Mouse (Mus musculus): Measurements from ENCODE around the gene Syt8. TPM values are rescaled to one million over a fixed set of nuclear protein-coding genes. Genes with fewer than 3 reads are reported as not detected.

Syt8 gene
- polyA plus RNA-seq, 1 experiment, result 2.4 TPM

GRCm38 (mm10) chr7:142470808-142471413, 36.3 kb downstream of the Syt8 start:
- Histone ChIP-seq H3K27ac (ENCODE audit: insufficient read depth, low read length) (peak overlapping the region; percentile 97), H3K4me1 (ENCODE audit: control insufficient read depth, insufficient read depth, low read length) (peaks cover 19% of the 10 kb centered on the region), H3K4me3 (ENCODE audit: insufficient read depth, low read length) (no peak overlapping the region)
- TF ChIP-seq POLR2A (IDR thresholded peaks at IDR 0.05; ENCODE audit: low read depth, low read length) (peak; percentile 31; the same call in 1 of the 2 replicates), CTCF (IDR thresholded peaks at IDR 0.05; ENCODE audit: borderline replicate concordance, insufficient read depth, low read length) (no peak)

DNA sequence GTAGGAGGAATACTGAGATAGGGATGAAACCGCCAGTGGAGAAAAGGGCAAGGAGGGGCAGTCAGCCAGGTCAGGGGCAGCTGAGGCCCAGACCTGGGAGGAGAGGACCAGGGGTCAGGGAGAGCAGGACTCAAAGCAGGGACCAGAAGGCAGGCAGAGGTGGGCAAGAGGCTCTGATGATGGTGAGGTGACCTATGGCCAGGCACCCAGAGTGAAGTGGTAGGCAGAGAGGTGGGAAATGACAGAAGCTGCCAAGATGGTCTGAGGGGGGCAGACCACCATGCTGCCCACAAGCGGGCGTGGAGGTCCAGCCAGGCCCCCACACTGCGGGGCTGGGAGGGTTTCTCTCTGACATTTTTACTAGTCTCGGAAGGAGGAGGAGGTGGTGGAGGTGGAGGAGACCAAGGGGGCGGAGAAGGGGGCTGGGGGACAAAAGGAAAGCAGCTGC, 36.8 kb downstream of the Syt8 start:
- TF ChIP-seq POLR2A (IDR thresholded peaks at IDR 0.05; ENCODE audit: low read depth, low read length), result peak; percentile 45; the same call in 1 of the 2 replicates
- no peak for TF ChIP-seq CTCF (IDR thresholded peaks at IDR 0.05; ENCODE audit: borderline replicate concordance, insufficient read depth, low read length)
- Histone ChIP-seq H3K4me1 (ENCODE audit: control insufficient read depth, insufficient read depth, low read length) (peaks cover 19% of the 10 kb centered on the region), H3K27ac (ENCODE audit: insufficient read depth, low read length) (peak overlapping the region; percentile 97), H3K4me3 (ENCODE audit: insufficient read depth, low read length) (no peak overlapping the region)

DNA sequence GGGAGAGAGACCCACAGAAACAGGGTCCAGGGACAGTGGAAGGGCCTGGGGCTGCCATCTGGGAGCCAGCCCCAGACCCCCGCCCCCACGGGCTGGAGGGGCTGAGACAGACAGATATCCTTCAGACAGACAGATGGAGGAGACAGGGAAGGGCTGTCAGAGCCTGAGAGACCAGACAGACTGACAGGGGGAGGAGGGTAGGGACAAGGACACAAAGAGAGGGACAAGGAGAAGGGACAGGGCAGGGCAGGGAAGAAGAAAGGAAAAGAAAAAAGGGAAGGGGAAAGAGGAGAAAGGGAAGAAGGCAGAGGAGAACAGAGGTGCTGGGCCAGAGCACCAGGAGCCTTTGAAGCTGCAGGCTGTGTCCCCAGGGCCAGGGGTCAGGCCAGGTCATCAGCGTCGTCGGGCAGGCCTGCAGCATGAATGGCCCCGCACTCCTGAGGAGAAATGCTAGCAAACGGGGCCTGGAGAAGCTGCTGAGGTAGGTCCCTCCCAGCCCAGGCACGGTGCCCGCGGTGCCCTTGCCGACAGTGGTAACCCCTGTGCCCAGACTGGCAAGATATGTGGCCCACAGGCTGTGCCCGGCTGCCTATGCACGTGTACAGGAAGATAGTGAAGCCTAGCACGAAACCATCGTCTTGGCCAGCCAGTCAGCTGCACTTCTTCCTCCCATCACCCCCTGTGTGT, 37.4 kb downstream of the Syt8 start:
- Histone ChIP-seq H3K27ac (ENCODE audit: insufficient read depth, low read length) (peak overlapping the region; percentile 97), H3K4me1 (ENCODE audit: control insufficient read depth, insufficient read depth, low read length) (peaks cover 19% of the 10 kb centered on the region), H3K4me3 (ENCODE audit: insufficient read depth, low read length) (peak overlapping the region; percentile 25)
- peak; percentile 8 for TF ChIP-seq POLR2A (IDR thresholded peaks at IDR 0.05; ENCODE audit: low read depth, low read length)
- no peak for TF ChIP-seq CTCF (IDR thresholded peaks at IDR 0.05; ENCODE audit: borderline replicate concordance, insufficient read depth, low read length)

GRCm38 (mm10) chr7:142472936-142473335, 38.3 kb downstream of the Syt8 start:
- peak overlapping the region; percentile 25 for H3K4me3 ChIP-seq (ENCODE audit: insufficient read depth, low read length)
- TF ChIP-seq CTCF (IDR thresholded peaks at IDR 0.05; ENCODE audit: borderline replicate concordance, insufficient read depth, low read length) (no peak), POLR2A (IDR thresholded peaks at IDR 0.05; ENCODE audit: low read depth, low read length) (no peak)
- peak overlapping the region; percentile 97 for H3K27ac ChIP-seq (ENCODE audit: insufficient read depth, low read length)
- H3K4me1 ChIP-seq (ENCODE audit: control insufficient read depth, insufficient read depth, low read length), result peaks cover 19% of the 10 kb centered on the region

DNA sequence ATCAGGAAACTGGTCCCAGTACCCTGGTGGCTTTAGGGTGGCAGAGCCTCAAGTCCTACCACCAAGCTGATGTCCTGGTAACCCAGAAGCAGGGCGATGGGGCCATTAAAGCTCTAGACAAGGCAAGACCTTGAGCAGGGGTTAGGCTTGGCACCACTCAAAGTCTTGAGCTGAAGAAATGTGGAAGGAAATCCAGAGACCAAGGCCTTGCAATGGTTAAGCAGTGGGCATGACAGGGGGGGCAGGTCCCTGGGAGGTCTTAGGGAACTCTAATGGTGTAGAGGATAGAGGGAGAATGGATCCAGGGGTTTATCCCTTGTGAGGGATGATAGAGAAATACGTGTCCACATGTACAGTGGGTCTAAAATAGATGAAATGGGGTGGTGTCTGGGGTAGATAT, 38.8 kb downstream of the Syt8 start:
- H3K4me3 ChIP-seq (ENCODE audit: insufficient read depth, low read length), result no peak overlapping the region
- TF ChIP-seq CTCF (IDR thresholded peaks at IDR 0.05; ENCODE audit: borderline replicate concordance, insufficient read depth, low read length) (no peak), POLR2A (IDR thresholded peaks at IDR 0.05; ENCODE audit: low read depth, low read length) (no peak)
- peak overlapping the region; percentile 97 for H3K27ac ChIP-seq (ENCODE audit: insufficient read depth, low read length)
- H3K4me1 ChIP-seq (ENCODE audit: control insufficient read depth, insufficient read depth, low read length), result peaks cover 19% of the 10 kb centered on the region

GRCm38 (mm10) chr7:142474799-142475198, 40.1 kb downstream of the Syt8 start:
- Histone ChIP-seq H3K27ac (ENCODE audit: insufficient read depth, low read length) (peak overlapping the region; percentile 55), H3K4me1 (ENCODE audit: control insufficient read depth, insufficient read depth, low read length) (peaks cover 19% of the 10 kb centered on the region), H3K4me3 (ENCODE audit: insufficient read depth, low read length) (no peak overlapping the region)
- no peak for TF ChIP-seq POLR2A (IDR thresholded peaks at IDR 0.05; ENCODE audit: low read depth, low read length)
- no peak for TF ChIP-seq CTCF (IDR thresholded peaks at IDR 0.05; ENCODE audit: borderline replicate concordance, insufficient read depth, low read length)

GRCm38 (mm10) chr7:142475641-142476040, 41.0 kb downstream of the Syt8 start:
- peaks cover 17% of the 10 kb centered on the region for H3K4me1 ChIP-seq (ENCODE audit: control insufficient read depth, insufficient read depth, low read length)
- peak overlapping the region; percentile 55 for H3K27ac ChIP-seq (ENCODE audit: insufficient read depth, low read length)
- peak overlapping the region; percentile 8 for H3K4me3 ChIP-seq (ENCODE audit: insufficient read depth, low read length)
- TF ChIP-seq POLR2A (IDR thresholded peaks at IDR 0.05; ENCODE audit: low read depth, low read length) (no peak), CTCF (IDR thresholded peaks at IDR 0.05; ENCODE audit: borderline replicate concordance, insufficient read depth, low read length) (no peak)

- TF ChIP-seq POLR2A (IDR thresholded peaks at IDR 0.05; ENCODE audit: low read depth, low read length) (no peak), CTCF (IDR thresholded peaks at IDR 0.05; ENCODE audit: borderline replicate concordance, insufficient read depth, low read length) (no peak)
- H3K27ac ChIP-seq (ENCODE audit: insufficient read depth, low read length), result peak overlapping the region; percentile 55
- peak overlapping the region; percentile 8; the same call in 1 of the 2 replicates for H3K4me3 ChIP-seq (ENCODE audit: insufficient read depth, low read length)
- H3K4me1 ChIP-seq (ENCODE audit: control insufficient read depth, insufficient read depth, low read length), result peaks cover 22% of the 10 kb centered on the region
Measured at GRCm38 (mm10) chr7:142476271-142476670, 41.6 kb downstream of the Syt8 start.

DNA sequence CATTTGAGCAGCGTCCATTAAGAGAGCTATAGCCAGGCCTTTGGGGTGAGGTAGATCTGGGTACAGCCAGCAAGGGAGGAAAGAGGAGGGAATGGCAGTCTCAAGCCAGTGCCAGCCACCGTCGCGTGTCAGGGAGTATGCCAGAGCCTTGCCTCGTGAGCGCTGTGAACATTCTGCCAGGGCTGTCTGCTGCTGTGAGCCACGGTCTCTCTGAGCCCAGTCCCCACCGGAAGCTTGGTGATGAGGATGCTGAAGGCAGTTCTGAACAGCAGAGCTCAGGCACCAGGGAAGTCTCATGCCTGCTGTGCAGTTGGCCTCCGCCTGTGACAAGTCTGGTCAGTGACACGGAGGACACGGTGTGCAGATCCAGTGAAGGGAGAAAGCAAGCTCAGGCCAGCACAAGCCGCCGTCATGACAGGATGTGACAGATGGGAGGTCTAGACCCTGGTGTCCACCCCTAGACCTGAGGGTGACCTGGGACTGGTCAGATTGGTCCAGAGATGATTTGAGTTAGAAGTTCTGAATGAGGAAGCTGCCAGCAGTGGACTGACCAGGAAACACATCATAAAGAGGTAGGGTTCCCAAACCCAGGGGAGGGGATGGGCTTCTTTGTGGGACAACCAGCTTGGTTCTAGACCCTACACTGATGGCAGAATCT, 42.3 kb downstream of the Syt8 start:
- H3K4me1 ChIP-seq (ENCODE audit: control insufficient read depth, insufficient read depth, low read length), result peaks cover 22% of the 10 kb centered on the region
- TF ChIP-seq POLR2A (IDR thresholded peaks at IDR 0.05; ENCODE audit: low read depth, low read length) (0 out of 2 replicates have a peak, but pooled peaks have one; percentile 11), CTCF (IDR thresholded peaks at IDR 0.05; ENCODE audit: borderline replicate concordance, insufficient read depth, low read length) (no peak)

More for the DNA sequence above, 42.3 kb downstream of the Syt8 start:
- Histone ChIP-seq H3K27ac (ENCODE audit: insufficient read depth, low read length) (peak overlapping the region; percentile 55), H3K4me3 (ENCODE audit: insufficient read depth, low read length) (no peak overlapping the region)
